Mouse (Mus musculus) adrenal gland (tissue): ENCODE measurements at regions not wholly inside any gene's neighbourhood (a gene's known extent, or its start where the extent isn't known, plus 50 kb on each side); places are given as distances from the start of the nearest gene placed in this dataset.

Experiments
- intact Hi-C: fragments of 180-260 bp; cut with DNase I; formaldehyde crosslinking; loops from one replicate; pipeline ENCODE4 v1.15.1; 2025

DNA sequence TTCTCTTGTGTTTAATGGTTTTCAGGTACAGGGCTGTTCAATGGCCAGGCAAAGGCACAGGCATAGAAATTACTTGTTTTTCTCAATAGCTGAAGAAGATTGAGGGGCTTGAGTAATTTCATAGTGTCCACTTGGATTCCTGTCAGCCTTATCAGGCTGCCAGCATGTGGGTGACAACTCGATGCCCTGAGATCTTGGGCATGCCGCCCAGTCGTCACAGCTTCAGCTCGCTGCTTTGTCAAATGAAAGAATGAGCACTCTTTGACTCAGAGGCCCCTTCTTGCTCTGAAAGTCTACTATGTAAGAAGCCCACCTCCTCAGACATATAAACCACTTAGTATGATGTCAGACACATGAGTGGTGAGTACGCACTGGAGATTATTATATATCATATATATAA is 272.6 kb downstream of the Rwdd3 start:
- intact Hi-C loops = no loop called here

GRCm38 (mm10) chr3:120898258-120898657 is 273.2 kb downstream of the Rwdd3 start:
- intact Hi-C loops = no loop called here

- intact Hi-C loops = no loop called here
Measured at GRCm38 (mm10) chr3:120897758-120898157, 273.7 kb downstream of the Rwdd3 start.

DNA sequence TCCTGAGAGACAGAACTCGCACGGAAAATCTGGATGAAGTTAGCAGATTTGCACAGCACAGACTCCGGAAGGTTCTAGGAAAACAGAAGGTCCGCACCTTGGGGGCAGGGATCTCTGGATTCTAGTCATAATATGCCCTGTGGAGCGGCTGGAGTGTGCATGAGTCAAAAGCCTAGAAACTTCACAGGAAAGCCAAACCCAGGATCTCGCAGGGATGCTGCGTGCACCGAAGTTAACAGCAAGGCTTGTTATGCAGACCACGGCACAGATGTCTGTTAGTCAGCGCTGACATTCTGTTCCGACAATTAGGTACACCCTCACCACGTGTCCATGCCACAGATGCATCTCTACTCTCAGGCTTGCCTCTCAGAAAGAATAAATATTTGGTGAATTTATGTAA is 274.3 kb downstream of the Rwdd3 start:
- intact Hi-C loops = no loop called here

DNA sequence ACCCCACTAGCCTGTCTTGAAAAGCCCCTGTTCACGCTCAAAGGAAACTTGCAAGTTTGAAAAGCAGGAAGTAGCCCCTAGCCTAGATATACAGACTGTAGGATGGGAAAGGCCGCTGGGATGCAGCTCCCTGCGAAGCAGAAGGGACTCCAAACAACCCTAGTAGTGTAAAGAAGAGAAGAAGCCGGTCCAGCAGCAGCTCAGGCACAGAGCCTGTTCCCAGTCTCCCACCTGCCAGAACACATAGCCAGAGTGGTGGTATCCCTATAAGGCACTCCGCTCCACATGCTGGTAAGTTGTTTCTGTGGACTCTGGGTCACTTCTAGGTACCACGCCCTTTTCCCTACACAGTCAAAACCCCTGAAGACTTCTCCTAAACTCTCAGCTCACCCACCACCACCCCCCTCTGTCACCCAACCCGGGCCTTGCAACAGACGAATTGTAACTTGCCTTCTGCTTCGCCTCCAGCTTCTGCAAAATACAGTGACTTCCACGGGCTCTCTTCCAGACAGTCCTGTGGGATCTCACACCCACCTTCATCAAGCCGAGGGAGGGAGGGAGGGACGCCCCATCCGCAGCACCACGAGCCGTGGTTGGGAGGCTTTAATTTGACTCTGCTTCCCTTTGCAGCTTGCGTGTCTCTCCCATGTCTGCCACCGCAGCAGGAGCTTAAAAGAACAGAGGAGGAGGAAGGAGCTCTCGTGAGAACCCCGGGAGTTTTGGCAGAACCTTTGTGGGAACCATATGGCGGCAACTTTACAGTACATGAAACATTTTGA is 285.2 kb downstream of the Rwdd3 start:
- intact Hi-C loops = no loop called here

DNA sequence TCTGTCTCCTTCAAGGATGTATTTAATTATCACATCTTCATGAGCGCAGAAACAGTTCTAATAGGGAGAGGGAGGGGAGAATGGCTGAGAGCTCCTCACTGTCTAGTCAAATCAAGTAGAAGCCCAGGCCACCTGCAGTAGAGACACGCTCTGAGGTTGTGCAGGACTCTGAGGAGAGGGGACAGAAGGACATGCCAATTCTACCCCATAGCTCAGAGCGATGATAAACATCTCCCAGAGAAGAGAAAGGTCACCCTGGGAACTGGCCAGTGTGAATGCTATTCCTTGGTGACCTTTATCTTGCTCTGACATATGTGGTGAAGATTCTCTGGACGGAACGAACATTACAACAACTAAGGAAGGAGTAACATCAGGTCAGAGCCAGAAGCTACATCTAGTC is 286.1 kb downstream of the Rwdd3 start:
- intact Hi-C loops = no loop called here

- intact Hi-C loops = no loop called here
Measured at GRCm38 (mm10) chr3:120884189-120884588, 287.3 kb downstream of the Rwdd3 start.

DNA sequence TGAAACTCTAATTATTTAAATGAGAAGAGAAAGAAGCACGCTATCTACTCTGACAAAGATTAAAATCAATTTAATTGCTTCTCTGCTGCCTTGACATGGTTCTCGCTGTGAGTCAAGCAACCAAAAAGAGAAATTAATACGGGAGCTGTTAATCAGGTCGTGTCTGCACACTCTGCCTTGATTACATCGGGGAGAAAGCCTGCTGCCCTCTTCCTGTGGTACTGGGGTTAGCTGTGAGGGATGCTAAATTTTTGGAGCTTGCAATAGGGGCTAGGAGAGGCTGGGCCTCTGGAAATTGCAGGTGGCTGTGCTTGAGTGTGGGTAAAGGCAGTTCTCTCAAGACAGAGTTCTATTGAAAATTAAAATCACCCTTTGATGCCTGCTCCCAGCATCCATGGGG is 287.8 kb downstream of the Rwdd3 start:
- intact Hi-C loops = no loop called here

DNA sequence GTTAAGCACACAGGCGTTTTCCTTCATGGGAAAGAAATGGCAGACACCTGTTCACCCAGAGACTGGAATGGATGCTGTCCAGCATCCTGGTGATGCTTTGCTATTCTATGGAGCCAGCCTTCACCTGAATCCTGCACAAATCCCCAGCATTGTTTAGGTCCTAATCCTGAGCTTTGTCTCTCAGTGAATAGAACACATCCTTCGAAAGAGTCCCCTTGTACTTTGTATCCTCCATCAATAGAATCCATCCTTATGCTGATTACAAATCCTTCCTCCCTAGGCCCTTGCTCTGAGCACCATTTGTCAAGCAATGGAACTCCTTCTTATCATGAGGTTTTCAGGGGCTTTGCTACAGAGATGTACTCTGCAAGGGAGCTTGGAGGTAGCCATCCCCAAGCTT is 292.1 kb downstream of the Rwdd3 start:
- intact Hi-C loops = no loop called here

- intact Hi-C loops = no loop called here
Measured at GRCm38 (mm10) chr3:120875740-120876139, 295.8 kb downstream of the Rwdd3 start.

DNA sequence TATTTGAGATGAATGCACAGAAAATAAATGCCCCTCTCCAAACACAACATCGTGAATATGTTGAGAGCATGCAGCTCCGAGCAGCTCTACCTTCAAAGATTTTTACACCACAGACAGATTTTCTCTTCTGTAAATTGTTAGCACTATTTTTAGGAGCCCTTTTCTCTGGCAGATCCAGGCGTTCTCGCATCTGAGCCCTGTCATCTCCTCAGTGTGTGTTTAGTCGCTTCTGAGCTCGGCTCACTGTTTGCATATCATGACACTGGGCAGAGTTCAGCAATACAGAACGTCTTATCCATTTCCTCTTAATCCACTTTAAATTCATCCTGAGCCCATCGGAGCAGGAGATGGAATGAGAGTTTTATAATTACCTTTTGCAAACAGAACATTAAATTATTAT is 306.5 kb downstream of the Rwdd3 start:
- intact Hi-C loops = no loop called here

- intact Hi-C loops = no loop called here
Measured at GRCm38 (mm10) chr3:120861641-120862040, 309.9 kb downstream of the Rwdd3 start.

DNA sequence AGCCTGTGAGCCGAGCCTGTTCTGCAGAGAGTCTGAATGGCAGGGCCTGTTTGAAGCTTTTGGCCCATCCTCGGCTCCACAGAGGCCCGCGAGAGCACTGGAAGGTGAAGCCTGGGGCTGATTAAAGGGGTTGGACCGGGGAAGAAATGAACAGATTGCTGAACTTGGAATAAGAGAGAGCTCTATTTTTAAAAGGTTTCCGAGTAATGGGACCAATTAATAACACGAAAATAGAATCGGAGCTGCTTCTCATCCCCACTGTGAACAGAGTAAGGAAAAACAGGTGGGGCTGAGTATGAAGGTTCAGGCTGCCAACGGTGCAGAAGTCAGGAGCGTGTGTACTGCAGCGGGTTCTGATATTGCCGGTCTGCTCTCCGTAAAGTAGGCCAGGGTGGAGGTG is 313.2 kb downstream of the Rwdd3 start:
- intact Hi-C loops = no loop called here

DNA sequence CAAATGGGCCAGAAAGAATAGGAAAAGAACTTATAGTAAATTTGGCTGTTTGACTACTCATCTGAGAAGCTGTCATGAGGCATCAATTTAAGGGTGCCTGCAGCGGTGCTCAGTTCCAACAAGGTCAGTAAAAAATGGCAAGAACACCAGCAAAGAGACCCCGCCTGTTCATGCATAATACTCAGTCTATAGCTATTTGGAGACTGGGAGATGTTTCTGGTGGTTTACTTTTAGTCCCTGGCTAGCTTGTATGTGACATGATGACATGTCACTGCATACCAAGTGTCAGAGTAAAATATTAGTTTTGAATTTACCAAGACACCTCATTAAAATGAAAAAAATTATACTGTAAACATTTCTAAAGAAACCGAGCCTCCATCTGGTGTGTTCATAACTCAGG is 317.2 kb downstream of the Rwdd3 start:
- intact Hi-C loops = no loop called here

- intact Hi-C loops = no loop called here
Measured at GRCm38 (mm10) chr3:120843623-120844022, 327.9 kb downstream of the Rwdd3 start.

- intact Hi-C loops = no loop called here
Measured at GRCm38 (mm10) chr3:120823536-120823935, 348.0 kb downstream of the Rwdd3 start.

- intact Hi-C loops = no loop called here
Measured at GRCm38 (mm10) chr3:120811901-120812300, 359.6 kb downstream of the Rwdd3 start.

GRCm38 (mm10) chr3:120810527-120810926 is 361.0 kb downstream of the Rwdd3 start:
- intact Hi-C loops = no loop called here

DNA sequence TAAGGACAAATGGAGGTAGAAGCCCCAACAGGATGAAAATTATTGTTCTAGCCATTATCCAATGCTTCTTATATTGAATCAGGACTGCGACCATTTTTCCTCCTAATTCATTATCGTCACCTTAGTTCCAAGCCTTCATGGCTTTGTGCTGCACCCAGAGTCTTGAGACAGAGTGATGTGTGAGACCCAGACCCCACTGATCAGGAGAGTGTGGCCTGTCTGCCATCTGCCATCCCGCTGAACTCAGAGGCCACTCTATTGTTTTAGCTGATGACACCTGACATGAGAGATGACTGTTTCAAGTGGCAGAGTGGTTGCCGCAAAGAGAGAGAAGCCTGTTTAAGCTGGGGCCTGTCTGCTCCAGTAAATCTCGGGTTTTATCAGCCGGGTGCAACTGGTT is 361.4 kb downstream of the Rwdd3 start:
- intact Hi-C loops = no loop called here

GRCm38 (mm10) chr3:120786659-120787058 is 384.8 kb downstream of the Rwdd3 start:
- intact Hi-C loops = no loop called here

DNA sequence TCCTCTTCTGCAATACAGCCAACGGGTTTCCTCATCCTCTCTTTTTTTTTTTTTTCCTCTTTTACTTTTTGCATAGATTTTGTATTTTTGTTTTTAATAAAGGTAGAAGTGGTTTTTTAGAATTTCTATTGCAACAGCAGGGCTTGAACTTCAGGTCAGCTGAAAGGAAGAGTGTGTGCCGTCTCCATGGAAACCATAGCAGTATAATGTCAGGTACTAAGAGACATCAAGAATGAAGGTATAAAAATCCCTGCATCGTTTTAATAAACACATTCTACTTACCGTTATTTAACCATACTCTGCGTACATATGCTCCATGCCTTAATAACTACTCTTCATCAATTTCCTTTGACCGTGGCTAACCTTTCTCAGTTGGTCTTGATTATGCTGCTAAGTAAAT is 390.0 kb downstream of the Rwdd3 start:
- intact Hi-C loops = no loop called here

DNA sequence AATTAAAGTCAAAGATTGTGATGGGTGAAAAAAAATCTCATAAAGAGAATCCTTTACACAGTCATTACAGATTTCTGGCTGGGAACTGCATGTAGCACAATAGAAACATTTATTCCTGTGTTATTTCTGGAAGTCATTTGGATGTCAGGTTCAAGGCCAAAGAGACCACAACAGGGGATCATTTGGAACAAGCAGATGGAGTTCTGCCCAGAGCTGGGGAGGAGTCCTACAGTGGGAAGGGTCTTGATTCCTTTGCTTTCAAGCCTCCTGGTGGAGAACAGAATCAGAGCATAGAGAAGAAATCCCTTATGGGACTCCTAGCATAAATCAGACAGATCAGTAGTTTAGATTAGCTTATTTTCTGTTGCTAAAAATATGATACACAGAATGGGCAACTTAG is 392.4 kb downstream of the Rwdd3 start:
- intact Hi-C loops = no loop called here

DNA sequence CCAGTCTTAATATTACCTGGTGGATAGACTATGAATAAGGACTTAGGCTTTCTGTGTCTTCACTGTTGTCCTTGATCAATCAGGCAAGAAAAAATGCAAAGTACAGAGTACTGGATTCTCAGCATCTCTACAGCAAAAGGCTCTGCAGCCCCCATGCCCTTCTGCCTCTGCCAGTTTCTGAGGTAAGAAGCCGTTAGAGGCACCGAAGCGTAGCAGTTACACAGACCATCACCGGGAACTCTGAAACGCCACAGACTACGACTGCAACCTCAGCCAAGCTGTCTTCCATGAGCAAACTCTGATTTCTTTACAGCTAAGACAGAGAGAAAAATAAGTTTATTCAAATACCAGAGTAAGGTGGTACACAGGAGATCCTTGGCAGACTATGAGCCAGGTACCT is 396.5 kb downstream of the Rwdd3 start:
- intact Hi-C loops = no loop called here

DNA sequence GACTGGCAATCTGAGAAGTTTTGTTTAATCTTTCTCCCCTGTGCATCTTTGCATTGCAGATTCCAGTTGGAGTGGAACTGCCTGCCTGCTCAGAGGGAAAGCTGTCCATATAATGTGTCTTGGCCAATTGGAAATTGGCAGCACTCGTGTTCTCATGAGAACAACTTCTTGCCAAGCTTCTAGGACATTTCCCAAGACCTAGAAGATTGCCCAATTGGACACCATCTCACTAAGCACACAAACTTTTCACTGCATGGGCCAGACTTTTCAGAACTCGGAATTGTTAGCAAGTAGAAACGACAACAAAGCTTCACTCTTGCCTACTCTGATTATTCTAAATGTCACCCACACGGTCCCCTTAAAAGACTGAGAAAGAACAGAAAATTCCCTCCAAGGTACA is 409.8 kb downstream of the Rwdd3 start:
- intact Hi-C loops = no loop called here
